Mouse (Mus musculus): ENCODE data around the gene Maml1. TPM values are rescaled to one million over a fixed set of nuclear protein-coding genes. Genes with fewer than 3 reads are reported as not detected.
"Not testable (repeated sequence)": the region's sequence is repeated elsewhere in the genome, so short reads cannot be mapped to it uniquely, and the experiment has no call there.

The Maml1 gene
- polyA plus RNA-seq, 1 experiment from 2014 or later = 7.2 TPM

DNA sequence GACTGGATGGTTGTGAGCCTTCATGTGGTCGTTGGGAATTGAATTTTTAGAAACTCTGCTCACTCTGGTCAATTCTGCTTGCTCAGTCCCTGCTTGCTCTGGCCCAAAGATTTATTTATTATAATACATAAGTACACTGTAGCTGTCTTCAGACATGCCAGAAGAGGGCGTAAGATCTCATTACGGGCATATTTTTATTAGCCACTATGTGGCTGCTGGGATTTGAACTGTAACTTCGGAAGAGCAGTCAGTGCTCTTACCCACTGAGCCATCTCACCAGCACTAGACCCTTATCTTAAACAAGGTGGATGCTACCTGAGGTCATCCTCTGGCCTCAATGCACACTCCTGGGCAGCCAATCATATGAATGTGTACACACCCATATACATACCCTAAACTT is 27.2 kb upstream of the Maml1 start:
- H3K4me3 ChIP-seq; H3K9me3 ChIP-seq; H3K27me3 ChIP-seq (replicated peaks; ENCODE audit: low read depth, poor library complexity, severe bottlenecking); H3K27ac ChIP-seq (replicated peaks); DNase-seq (ENCODE audit: low spot score): not testable (repeated sequence)
- peaks cover 23% of the 10 kb centered on the region for H3K4me1 ChIP-seq
- peaks cover 58% of the 10 kb centered on the region for H3K36me3 ChIP-seq (replicated peaks)
- WGBS = 85% methylated on average over 4 of the region's 4 CpGs

DNA sequence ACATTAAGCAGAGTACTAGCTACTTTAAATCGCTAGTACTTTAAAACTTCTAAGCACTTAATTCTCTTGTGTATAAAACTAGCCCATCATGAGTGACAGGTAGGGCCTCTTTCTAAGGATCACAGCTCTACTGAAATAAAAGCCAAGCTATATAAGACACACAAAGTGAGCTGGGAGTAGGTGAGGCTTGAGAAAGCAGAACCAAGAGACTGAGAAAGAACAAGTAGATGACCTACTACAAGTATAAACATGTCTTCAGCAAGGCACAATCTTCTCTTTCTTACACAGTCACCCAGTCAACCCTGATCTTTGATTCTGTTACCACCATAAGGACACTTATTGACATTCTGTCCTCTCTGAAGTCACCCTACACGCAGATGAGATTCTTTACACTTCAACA is 20.7 kb upstream of the Maml1 start:
- H3K4me1 ChIP-seq = 0 out of 2 replicates have a peak, but pooled peaks cover 2% of the 10 kb centered on the region
- H3K27ac ChIP-seq (replicated peaks) = no peak overlapping the region
- H3K27me3 ChIP-seq (replicated peaks; ENCODE audit: low read depth, poor library complexity, severe bottlenecking) = no peaks in the 10 kb centered on the region
- DNase-seq (ENCODE audit: low spot score) = no peak
- H3K9me3 ChIP-seq = no peaks in the 10 kb centered on the region
- peaks cover 85% of the 10 kb centered on the region for H3K36me3 ChIP-seq (replicated peaks)
- WGBS = 89% methylated on average over 2 of the region's 2 CpGs
- H3K4me3 ChIP-seq = no peak overlapping the region

DNA sequence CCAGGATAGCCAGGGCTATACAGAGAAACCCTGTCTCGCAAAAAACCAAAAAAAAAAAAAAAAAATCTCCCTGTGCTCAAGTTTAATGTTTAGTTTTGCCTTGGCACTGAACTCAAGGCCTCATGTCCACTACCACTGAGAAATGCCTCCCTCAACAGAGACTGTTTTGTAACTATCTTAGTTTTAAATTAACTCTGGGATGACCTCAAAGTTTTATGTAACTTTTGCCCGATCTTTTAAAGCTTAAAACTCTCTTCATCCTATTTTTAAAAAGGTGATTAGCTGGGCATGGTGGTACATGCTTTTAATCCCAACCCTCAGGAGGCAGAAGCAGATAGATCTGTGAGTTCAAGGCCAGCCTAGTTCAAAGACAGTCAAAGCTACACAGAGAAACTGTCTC is 11.3 kb upstream of the Maml1 start:
- H3K4me3 ChIP-seq = no peak overlapping the region
- H3K36me3 ChIP-seq (replicated peaks) = peaks cover 100% of the 10 kb centered on the region
- H3K27ac ChIP-seq (replicated peaks) = no peak overlapping the region
- WGBS = 92% methylated on average over 2 of the region's 2 CpGs
- no peaks in the 10 kb centered on the region for H3K27me3 ChIP-seq (replicated peaks; ENCODE audit: low read depth, poor library complexity, severe bottlenecking)
- no peak for DNase-seq (ENCODE audit: low spot score)
- no peaks in the 10 kb centered on the region for H3K4me1 ChIP-seq
- H3K9me3 ChIP-seq = no peaks in the 10 kb centered on the region

DNA sequence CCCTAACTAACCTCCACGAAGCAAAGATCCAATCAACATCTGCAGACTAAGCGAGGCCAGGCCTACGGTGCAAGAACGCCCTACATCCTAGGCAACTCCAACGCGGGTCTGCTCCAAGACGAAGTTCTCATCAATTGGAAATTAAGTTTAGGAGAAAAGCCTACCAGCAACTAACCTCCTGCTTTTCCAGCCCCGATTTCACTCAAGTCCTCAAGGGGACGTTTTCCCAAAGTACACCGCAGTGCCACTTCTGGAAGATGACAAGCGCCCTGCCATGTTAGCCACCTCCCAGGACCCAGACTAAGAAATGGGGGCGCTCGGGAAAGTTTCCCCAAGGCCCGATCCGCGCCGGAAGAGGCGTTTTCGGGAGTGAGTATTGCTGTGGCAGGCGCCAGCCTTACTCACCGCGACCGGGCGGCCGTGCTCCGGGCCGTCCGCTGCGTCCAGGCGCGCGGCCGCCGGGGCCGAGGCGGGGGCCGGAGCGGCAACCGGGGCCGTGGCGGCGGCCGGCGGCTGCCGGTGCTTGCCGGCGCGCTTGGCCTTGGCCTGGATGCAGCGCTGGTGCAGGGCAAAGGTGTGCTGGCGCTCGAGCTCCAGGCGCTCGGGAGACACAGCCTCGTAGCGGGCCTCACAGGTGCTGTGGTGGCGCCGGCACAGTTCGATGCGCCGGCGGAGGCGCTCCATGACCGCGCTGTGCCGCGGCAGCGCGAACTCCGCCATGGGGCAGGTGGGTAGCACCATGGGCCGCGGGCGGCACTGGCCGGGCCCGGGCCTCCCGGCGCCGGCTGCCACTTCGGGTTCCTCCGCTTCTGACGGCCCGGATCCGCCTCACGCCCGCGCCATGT is 568 bp downstream of the Maml1 start:
- under 1% methylated on average over 85 of the region's 85 CpGs for WGBS
- peaks cover 66% of the 10 kb centered on the region for H3K36me3 ChIP-seq (replicated peaks)

DNA sequence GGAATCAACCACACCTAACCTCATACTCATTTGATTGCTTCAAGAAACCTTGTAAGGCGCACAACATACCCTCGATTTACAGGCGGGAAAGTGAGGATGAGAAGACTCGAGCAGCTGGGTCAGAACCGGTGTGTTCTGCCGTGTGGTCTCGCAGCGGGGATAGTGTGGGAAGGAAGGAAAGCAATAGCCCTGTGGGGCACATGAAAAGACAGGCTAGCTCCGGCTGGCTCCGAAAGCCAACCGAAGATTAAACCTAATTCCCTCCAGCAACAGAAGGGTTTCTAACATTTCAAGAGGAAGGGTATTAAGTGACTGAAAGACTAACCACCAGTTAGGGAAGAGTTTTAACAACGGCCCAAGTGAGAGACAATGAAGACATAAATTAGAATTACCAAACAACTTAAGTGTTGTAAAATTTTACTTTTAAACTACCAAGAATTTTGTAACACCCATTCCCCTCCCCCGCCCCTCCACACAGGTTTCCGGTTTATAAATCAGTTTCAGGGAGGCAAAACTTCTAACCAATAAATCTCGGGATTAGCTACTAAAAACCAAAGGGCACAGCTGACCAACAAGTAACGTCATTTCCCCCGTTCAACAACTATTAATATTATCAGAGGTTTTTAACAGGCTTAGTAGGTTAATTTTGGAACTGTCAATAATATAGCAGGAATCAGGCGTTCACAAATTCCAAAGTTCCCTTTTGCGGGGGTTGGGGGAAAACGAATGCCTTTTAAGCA is 1.5 kb downstream of the Maml1 start:
- no peaks in the 10 kb centered on the region for H3K27me3 ChIP-seq (replicated peaks; ENCODE audit: low read depth, poor library complexity, severe bottlenecking)
- peak overlapping the region; percentile 99 for H3K27ac ChIP-seq (replicated peaks)
- peaks cover 67% of the 10 kb centered on the region for H3K36me3 ChIP-seq (replicated peaks)
- H3K4me1 ChIP-seq = peaks cover 26% of the 10 kb centered on the region
- H3K9me3 ChIP-seq = no peaks in the 10 kb centered on the region
- DNase-seq (ENCODE audit: low spot score) = no peak
- 16% methylated on average over 20 of the region's 20 CpGs for WGBS
- peak overlapping the region; percentile 89 for H3K4me3 ChIP-seq

More for the DNA sequence above, 568 bp downstream of the Maml1 start:
- Histone ChIP-seq H3K27me3 (replicated peaks; ENCODE audit: low read depth, poor library complexity, severe bottlenecking) (no peaks in the 10 kb centered on the region), H3K27ac (replicated peaks) (peak overlapping the region; percentile 99), H3K4me1 (peaks cover 26% of the 10 kb centered on the region), H3K9me3 (no peaks in the 10 kb centered on the region), H3K4me3 (peak overlapping the region; percentile 89)
- peak; percentile 72 for DNase-seq (ENCODE audit: low spot score)

DNA sequence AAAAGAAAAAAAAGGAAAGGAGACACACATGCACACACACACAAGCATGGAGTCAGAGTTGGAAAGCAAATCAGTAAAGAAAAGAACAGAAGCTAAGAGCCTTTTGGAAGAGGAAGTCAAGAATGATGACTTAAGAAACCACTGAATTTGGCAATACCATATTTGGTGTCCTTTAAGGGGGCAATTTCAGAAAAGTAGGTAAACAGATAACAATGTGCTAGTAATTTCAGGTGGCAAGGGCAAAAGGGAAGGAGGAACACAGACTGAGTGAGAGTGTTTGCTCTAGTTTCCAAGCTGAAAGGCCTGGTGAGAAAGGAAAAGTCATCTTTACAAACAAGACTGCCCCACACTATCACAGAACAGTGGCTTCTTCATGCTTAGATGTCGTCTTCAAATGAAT is 5.7 kb downstream of the Maml1 start:
- H3K36me3 ChIP-seq (replicated peaks) = peaks cover 62% of the 10 kb centered on the region
- peaks cover 18% of the 10 kb centered on the region for H3K4me1 ChIP-seq
- no peaks in the 10 kb centered on the region for H3K9me3 ChIP-seq
- no peaks in the 10 kb centered on the region for H3K27me3 ChIP-seq (replicated peaks; ENCODE audit: low read depth, poor library complexity, severe bottlenecking)
- no peak for DNase-seq (ENCODE audit: low spot score)
- 91% methylated on average over 1 of the region's 1 CpGs for WGBS
- H3K4me3 ChIP-seq = no peak overlapping the region
- no peak overlapping the region for H3K27ac ChIP-seq (replicated peaks)

DNA sequence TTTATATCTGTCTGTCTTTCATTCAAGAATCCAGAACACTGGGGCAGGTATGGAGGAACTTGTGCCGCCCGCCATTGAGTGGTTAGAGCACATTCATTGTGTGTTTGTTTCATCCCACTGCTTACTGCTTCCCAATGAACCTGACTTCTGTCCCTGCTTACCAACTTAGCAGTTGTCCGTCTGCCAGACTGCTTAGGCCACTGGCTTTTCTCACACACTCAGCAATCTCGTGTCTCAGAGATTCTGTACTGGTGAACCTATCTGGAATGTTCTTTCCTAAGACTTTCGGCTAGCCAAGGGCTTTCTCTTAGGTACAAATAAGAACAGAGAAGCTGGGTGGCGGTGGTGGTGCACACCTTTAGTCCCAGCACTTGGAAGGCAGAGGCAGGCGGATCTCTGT is 6.4 kb downstream of the Maml1 start:
- Histone ChIP-seq H3K27ac (replicated peaks) (no peak overlapping the region), H3K9me3 (no peaks in the 10 kb centered on the region), H3K4me3 (no peak overlapping the region), H3K27me3 (replicated peaks; ENCODE audit: low read depth, poor library complexity, severe bottlenecking) (no peaks in the 10 kb centered on the region), H3K36me3 (replicated peaks) (peaks cover 69% of the 10 kb centered on the region), H3K4me1 (peaks cover 18% of the 10 kb centered on the region)
- WGBS = 92% methylated on average over 7 of the region's 7 CpGs
- DNase-seq (ENCODE audit: low spot score) = no peak

DNA sequence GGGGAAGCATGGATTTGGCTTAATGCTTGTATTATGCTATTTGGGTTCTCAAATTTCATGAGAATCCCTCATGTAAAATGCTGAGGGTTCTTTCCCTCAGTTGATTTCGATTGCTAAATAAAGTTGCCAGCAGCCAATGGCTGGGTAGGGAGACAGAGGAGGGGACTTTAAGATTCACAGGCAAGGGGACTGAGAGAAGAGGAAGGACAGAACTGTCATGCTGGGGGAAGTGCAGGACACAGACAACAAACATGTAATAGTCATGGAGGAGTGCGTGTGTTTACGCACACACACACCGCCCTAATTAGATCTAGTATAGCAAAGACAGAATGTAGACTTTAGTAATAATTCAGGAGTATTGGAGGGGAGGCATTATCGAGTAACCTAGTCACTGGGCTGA is 6.8 kb downstream of the Maml1 start:
- Histone ChIP-seq H3K9me3 (no peaks in the 10 kb centered on the region), H3K4me1 (peaks cover 14% of the 10 kb centered on the region), H3K4me3 (no peak overlapping the region), H3K27ac (replicated peaks) (no peak overlapping the region), H3K27me3 (replicated peaks; ENCODE audit: low read depth, poor library complexity, severe bottlenecking) (no peaks in the 10 kb centered on the region), H3K36me3 (replicated peaks) (peaks cover 73% of the 10 kb centered on the region)
- no peak for DNase-seq (ENCODE audit: low spot score)
- WGBS = 92% methylated on average over 5 of the region's 5 CpGs

DNA sequence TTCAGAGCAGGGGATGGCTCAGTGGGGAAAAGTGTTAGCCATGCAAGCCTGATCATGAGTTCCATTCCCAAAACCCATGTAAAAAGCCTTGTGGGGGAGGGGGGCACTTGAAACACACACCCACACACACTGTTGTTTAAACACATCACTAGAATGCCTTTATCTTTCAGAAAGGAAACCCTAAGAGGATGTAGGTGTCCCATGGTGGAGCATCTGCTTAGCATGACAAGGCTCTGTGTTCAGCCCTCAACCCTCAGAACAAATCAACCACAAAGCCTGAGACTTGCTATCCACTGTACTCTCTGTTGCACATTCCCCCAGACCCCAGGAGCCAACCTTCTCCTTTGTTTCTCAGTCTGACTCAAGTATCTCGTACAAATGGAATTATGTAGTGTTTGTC is 12.1 kb downstream of the Maml1 start:
- Histone ChIP-seq H3K4me3 (no peak overlapping the region), H3K9me3 (no peaks in the 10 kb centered on the region), H3K36me3 (replicated peaks) (peaks cover 59% of the 10 kb centered on the region), H3K4me1 (peaks cover 5% of the 10 kb centered on the region; the same call in 1 of the 2 replicates), H3K27ac (replicated peaks) (no peak overlapping the region), H3K27me3 (replicated peaks; ENCODE audit: low read depth, poor library complexity, severe bottlenecking) (no peaks in the 10 kb centered on the region)
- 87% methylated on average over 1 of the region's 1 CpGs for WGBS
- DNase-seq (ENCODE audit: low spot score) = no peak

DNA sequence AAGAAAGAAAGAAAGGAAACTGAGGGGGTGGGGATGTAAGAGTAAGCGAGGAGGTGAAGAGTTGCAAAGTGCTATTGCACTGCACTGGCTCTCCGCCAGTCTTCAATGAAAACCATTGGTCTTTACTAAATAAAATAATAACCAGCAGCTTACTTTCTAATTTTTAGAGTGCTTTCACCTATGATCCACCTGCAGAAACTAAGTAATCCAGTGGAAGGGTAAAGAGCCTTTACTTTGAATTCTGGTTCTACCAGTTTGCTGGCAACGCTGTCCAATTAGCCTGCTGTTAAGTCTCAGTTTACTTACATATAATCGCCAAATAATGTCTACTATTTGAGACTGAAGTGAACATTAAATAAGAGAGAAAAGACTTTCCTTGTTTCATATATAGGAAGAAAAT is 13.1 kb downstream of the Maml1 start:
- H3K4me1 ChIP-seq = peaks cover 5% of the 10 kb centered on the region; the same call in 1 of the 2 replicates
- DNase-seq (ENCODE audit: low spot score) = no peak
- H3K9me3 ChIP-seq = no peaks in the 10 kb centered on the region
- no peak overlapping the region for H3K27ac ChIP-seq (replicated peaks)
- peaks cover 64% of the 10 kb centered on the region for H3K36me3 ChIP-seq (replicated peaks)
- 88% methylated on average over 4 of the region's 4 CpGs for WGBS
- no peaks in the 10 kb centered on the region for H3K27me3 ChIP-seq (replicated peaks; ENCODE audit: low read depth, poor library complexity, severe bottlenecking)
- H3K4me3 ChIP-seq = no peak overlapping the region

DNA sequence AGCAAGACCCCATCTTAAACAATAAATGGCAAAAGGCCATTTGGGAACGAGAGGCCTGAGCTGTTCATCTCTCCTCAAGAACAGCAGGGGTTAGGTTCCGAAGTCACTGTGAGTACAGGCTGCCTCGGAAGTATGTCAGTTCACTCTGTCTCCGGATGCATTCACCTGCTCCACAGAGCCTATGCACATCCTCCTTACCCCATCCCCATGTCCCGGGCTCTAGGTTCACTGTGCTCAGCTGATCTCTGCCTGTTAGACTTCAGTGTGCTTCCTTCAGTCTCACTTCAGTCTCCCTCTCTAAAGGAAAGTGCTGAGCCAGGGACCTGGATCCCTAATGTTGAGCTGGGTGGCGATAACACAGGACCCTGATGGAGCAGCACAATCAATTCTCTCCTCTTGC is 14.4 kb downstream of the Maml1 start:
- no peak overlapping the region for H3K4me3 ChIP-seq
- WGBS = 92% methylated on average over 6 of the region's 6 CpGs
- no peak overlapping the region for H3K27ac ChIP-seq (replicated peaks)
- H3K4me1 ChIP-seq = peaks cover 5% of the 10 kb centered on the region; the same call in 1 of the 2 replicates
- H3K9me3 ChIP-seq = no peaks in the 10 kb centered on the region
- DNase-seq (ENCODE audit: low spot score) = no peak
- no peaks in the 10 kb centered on the region for H3K27me3 ChIP-seq (replicated peaks; ENCODE audit: low read depth, poor library complexity, severe bottlenecking)
- H3K36me3 ChIP-seq (replicated peaks) = peaks cover 62% of the 10 kb centered on the region

DNA sequence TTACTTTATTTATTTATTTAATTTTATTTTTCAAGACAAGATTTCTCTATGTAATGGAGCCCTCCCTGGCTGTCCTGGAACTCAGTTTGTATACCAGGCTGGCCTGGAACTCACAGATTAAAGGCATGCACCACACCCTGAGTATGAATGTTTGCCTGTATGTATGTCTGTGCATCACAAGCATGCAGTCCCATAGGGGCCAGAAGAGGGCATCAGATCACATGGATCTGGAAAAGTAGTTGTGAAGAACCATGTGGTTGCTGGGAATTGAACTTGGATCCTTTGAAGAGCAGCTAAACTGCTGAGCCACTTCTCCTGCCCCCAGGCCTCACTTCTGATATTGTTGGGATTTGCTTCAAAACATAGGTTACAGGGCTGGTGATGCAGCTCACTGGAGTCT is 15.1 kb downstream of the Maml1 start:
- Histone ChIP-seq H3K36me3 (replicated peaks) (peaks cover 65% of the 10 kb centered on the region), H3K4me1 (peaks cover 5% of the 10 kb centered on the region; the same call in 1 of the 2 replicates), H3K27ac (replicated peaks) (no peak overlapping the region), H3K4me3 (no peak overlapping the region), H3K9me3 (no peaks in the 10 kb centered on the region), H3K27me3 (replicated peaks; ENCODE audit: low read depth, poor library complexity, severe bottlenecking) (no peaks in the 10 kb centered on the region)
- no peak for DNase-seq (ENCODE audit: low spot score)
